Mouse (Mus musculus) myocyte (in vitro differentiated cells): Measurements from ENCODE around the gene Aldh3b1. TPM values are rescaled to one million over a fixed set of nuclear protein-coding genes. Genes with fewer than 3 reads are reported as not detected.

Source experiments
- H3K27me3 ChIP-seq: one replicate; pipeline ENCODE4 v1.6.1; 2011; ENCODE audit not compliant: control insufficient read depth, insufficient read depth, insufficient read length
- H3K36me3 ChIP-seq: one replicate; pipeline ENCODE4 v1.6.1; 2011; ENCODE audit not compliant: control insufficient read depth, insufficient read depth
- H3K4me2 ChIP-seq: one replicate; pipeline ENCODE4 v1.6.1; 2011; ENCODE audit warnings: low read depth, control low read depth
- H3K4me3 ChIP-seq: one replicate; pipeline ENCODE4 v1.5.1; 2011; ENCODE audit warnings: mild to moderate bottlenecking, control low read depth, moderate library complexity
- H3K79me2 ChIP-seq: one replicate; pipeline ENCODE4 v1.6.1; 2011; ENCODE audit not compliant: control insufficient read depth, insufficient read depth
- H3ac ChIP-seq: one replicate; pipeline ENCODE4 v1.6.1; 2011; ENCODE audit not compliant: control insufficient read depth, insufficient read length
- CEBPB ChIP-seq: IDR thresholded peaks from 2 replicates; pipeline ENCODE4 v1.6.1; 2011; ENCODE audit warnings: mild to moderate bottlenecking, moderate library complexity; ENCODE audit not compliant: poor library complexity, insufficient read depth, severe bottlenecking
- E2F4 ChIP-seq: IDR thresholded peaks from one replicate; pipeline ENCODE4 v1.6.1; 2011; ENCODE audit warnings: mild to moderate bottlenecking, control low read depth, moderate library complexity; ENCODE audit not compliant: insufficient read depth
- MAX ChIP-seq: IDR thresholded peaks from one replicate; pipeline ENCODE4 v1.6.1; 2011; ENCODE audit warnings: low read depth, mild to moderate bottlenecking, control low read depth
- MYOD1 ChIP-seq, 3 experiments: IDR thresholded peaks; one replicate each; pipeline ENCODE4 v1.6.1; 2011; ENCODE audit warnings: control low read depth in 2 of 3, low read depth in 2 of 3, mild to moderate bottlenecking in 2 of 3, moderate library complexity in 1 of 3; ENCODE audit not compliant: insufficient read length in 2 of 3, control insufficient read depth in 1 of 3
- MYOG ChIP-seq, 3 experiments: IDR thresholded peaks; one replicate each; pipeline ENCODE4 v1.6.1; 2011; ENCODE audit warnings: control low read depth in 2 of 3, low read depth in 2 of 3, mild to moderate bottlenecking in 2 of 3; ENCODE audit not compliant: insufficient read length in 2 of 3, control insufficient read depth in 1 of 3, insufficient read depth in 1 of 3
- POLR2A ChIP-seq: IDR thresholded peaks from one replicate; pipeline ENCODE4 v1.6.1; 2011; ENCODE audit warnings: low read depth, mild to moderate bottlenecking, control low read depth, moderate library complexity; ENCODE audit not compliant: insufficient read length
- POLR2AphosphoS2 ChIP-seq: IDR thresholded peaks from one replicate; pipeline ENCODE4 v1.6.1; 2011; ENCODE audit warnings: low read depth, control low read depth; ENCODE audit not compliant: insufficient read length
- REST ChIP-seq: IDR thresholded peaks from one replicate; pipeline ENCODE4 v1.6.1; 2011; ENCODE audit warnings: mild to moderate bottlenecking, control low read depth, moderate library complexity; ENCODE audit not compliant: insufficient read depth, insufficient read length
- SRF ChIP-seq: IDR thresholded peaks from one replicate; pipeline ENCODE4 v1.6.1; 2011; ENCODE audit warnings: low read depth; ENCODE audit not compliant: control insufficient read depth, insufficient read length
- TCF12 ChIP-seq: IDR thresholded peaks from one replicate; pipeline ENCODE4 v1.6.1; 2011; ENCODE audit warnings: mild to moderate bottlenecking, control low read depth; ENCODE audit not compliant: poor library complexity, insufficient read depth, severe bottlenecking
- TCF3 ChIP-seq: IDR thresholded peaks from one replicate; pipeline ENCODE4 v1.6.1; 2011; ENCODE audit warnings: low read depth, control low read depth; ENCODE audit not compliant: insufficient read length
- USF1 ChIP-seq: IDR thresholded peaks from one replicate; pipeline ENCODE4 v1.6.1; 2011; ENCODE audit warnings: low read depth, mild to moderate bottlenecking, control low read depth, moderate library complexity
- polyA plus RNA-seq: library from polyadenylated mRNA; unstranded; fragments of >200 nt; fragmentation: generic; extraction: Trizol; gene quantifications from one replicate; pipeline ENCODE4 v1.2.1, GENCODE M21; 2012; ENCODE audit warnings: missing spikeins

Aldh3b1 gene
- polyA plus RNA-seq, 1 experiment = 51.8 TPM

DNA sequence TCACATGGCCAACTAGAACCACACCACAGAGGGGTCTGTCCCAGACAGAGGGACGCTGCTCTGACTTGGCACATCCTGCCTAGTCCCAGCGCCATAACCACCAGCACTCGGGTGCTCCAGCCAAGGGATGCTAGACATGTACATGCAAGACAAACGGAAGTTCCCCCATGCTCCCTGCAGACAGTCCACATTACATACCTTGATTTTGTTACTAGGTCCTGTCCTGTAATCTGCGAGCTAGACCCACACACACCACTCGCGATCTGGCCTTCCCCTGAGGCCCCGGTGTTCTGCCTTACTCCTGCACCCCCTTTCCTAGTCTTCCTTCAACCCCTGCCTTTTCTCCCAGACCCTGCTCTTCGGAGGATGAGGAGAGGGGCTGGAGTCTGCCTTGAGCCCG lies 23.3 kb downstream of the Aldh3b1 start:
- TF ChIP-seq MAX (no peak), POLR2A (peak; percentile 20), POLR2AphosphoS2 (peak; percentile 12), E2F4 (no peak)
- Histone ChIP-seq H3K36me3 (peaks cover 9% of the 10 kb centered on the region), H3K79me2 (peaks cover 34% of the 10 kb centered on the region)

DNA sequence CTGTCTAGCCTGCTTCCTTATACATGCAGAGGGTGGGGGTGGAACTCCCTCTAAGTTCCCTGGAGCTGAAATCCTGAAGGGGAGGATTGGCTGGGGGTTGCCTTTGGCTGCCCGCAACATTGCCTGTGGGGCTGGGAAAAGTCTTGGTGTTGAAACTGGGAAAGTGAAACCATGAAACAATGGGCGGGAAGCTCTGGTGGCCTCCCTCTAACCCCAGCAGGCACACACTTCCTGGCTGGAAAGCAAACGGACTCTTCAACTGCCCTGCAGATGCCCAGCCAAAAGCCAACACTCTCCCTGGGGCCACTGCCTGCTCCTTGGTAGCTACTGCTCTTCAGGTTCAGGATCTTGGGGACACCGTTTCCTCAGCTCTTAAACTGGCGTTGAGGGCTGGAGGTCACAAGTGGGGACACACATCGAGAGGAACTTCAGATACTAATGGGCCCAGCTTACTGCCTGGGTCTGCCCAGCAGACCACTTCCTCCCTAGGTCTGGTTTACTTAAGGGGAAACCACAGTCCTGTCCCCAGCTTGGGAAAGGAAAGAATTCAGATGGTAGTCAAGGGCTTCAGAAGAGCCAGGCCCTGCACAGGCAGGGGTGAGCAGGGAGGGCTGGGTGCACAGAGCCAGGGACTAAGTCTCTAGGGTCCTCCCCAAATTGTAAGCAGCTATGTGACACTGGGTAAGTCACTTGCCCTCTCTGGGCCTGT lies 24.2 kb downstream of the Aldh3b1 start:
- H3K79me2 ChIP-seq = peaks cover 31% of the 10 kb centered on the region
- H3K27me3 ChIP-seq = no peaks in the 10 kb centered on the region
- peaks cover 13% of the 10 kb centered on the region for H3K36me3 ChIP-seq
- H3K4me3 ChIP-seq = peak overlapping the region; percentile 84
- peak overlapping the region; percentile 45 for H3ac ChIP-seq
- TF ChIP-seq POLR2AphosphoS2 (peak; percentile 32), MYOG (IDR thresholded peaks at IDR 0.05; ENCODE audit: control insufficient read depth in 1 of 3, insufficient read depth in 1 of 3, insufficient read length in 2 of 3, low read depth in 2 of 3) (no peak), POLR2A (peak; percentile 30)
- peak overlapping the region; percentile 95 for H3K4me2 ChIP-seq

More for the DNA sequence above, 23.3 kb downstream of the Aldh3b1 start:
- peak overlapping the region; percentile 95 for H3K4me2 ChIP-seq
- H3K27me3 ChIP-seq = no peaks in the 10 kb centered on the region
- peak overlapping the region; percentile 84 for H3K4me3 ChIP-seq
- H3ac ChIP-seq = peak overlapping the region; percentile 45

DNA sequence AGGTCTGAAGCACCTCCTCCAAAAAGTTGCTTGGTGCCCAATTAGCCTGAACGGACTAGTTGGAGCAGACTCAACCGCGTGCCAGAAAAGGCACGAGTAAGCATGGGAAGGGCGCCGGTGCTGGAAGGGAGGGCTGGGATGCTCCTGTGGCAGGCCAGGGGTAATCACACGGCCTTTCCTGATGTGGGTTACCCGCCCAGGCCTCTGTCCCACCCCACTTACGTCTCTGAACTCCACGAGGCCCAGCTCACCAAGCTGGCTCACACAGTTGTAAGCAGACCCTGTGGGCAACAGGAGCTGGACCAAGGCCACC lies 25.3 kb downstream of the Aldh3b1 start:
- TF ChIP-seq SRF (no peak), TCF3 (no peak), POLR2A (no peak), USF1 (no peak), CEBPB (no peak), MAX (no peak), POLR2AphosphoS2 (no peak), E2F4 (no peak), MYOD1 (IDR thresholded peaks at IDR 0.05; ENCODE audit: control insufficient read depth in 1 of 3, insufficient read length in 2 of 3, low read depth in 2 of 3) (no peak), TCF12 (no peak), MYOG (IDR thresholded peaks at IDR 0.05; ENCODE audit: control insufficient read depth in 1 of 3, insufficient read depth in 1 of 3, insufficient read length in 2 of 3, low read depth in 2 of 3) (no peak), REST (no peak)
- Histone ChIP-seq H3K27me3 (no peaks in the 10 kb centered on the region), H3K79me2 (peaks cover 31% of the 10 kb centered on the region), H3K4me2 (peak overlapping the region; percentile 95), H3ac (peak overlapping the region; percentile 45), H3K36me3 (peaks cover 22% of the 10 kb centered on the region), H3K4me3 (peak overlapping the region; percentile 84)

DNA sequence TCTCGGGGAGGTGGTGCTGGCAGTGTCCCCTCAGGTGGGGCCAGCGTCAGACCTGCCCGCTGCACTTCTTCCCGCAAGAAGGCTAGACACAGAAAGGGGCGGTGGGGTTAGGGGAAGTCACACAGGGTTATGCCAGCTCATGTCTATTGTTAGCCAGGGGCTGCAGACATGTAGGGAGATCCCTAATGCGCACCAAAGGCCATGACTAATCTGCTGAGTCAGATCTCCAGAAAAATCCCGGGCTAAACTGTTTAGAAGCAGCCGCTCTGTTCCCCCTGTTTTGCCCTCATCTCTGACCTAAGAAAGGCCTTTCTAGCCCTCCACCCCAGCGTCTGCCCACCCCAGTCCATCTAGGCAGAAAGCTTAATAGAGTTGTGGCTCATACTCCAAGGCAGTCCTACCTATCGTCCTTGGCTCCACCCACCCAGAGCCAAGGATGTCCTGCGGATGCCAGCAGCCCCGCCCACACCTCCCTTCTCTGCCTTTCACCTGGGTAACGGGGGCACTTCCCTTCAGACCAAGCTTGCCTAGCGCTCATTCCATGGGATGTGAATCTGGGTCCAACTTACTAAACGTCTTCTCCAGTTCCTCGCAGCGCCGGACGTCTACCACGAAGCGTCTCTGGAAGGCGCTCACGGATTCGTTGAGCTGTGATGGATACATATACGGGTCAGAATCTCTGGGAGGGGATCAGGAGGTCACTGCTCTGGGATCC lies 25.8 kb downstream of the Aldh3b1 start:
- TF ChIP-seq USF1 = no peak
- no peak for TF ChIP-seq SRF
- TF ChIP-seq MAX = no peak
- no peak for TF ChIP-seq POLR2A
- no peak for TF ChIP-seq MYOD1 (IDR thresholded peaks at IDR 0.05; ENCODE audit: control insufficient read depth in 1 of 3, insufficient read length in 2 of 3, low read depth in 2 of 3)
- no peak for TF ChIP-seq TCF3
- no peak for TF ChIP-seq E2F4
- TF ChIP-seq MYOG (IDR thresholded peaks at IDR 0.05; ENCODE audit: control insufficient read depth in 1 of 3, insufficient read depth in 1 of 3, insufficient read length in 2 of 3, low read depth in 2 of 3) = no peak
- TF ChIP-seq POLR2AphosphoS2 = no peak
- no peak for TF ChIP-seq TCF12
- peaks cover 31% of the 10 kb centered on the region for H3K79me2 ChIP-seq
- H3K4me3 ChIP-seq = peak overlapping the region; percentile 84
- H3K36me3 ChIP-seq = peaks cover 27% of the 10 kb centered on the region
- peak overlapping the region; percentile 17 for H3ac ChIP-seq
- H3K27me3 ChIP-seq = no peaks in the 10 kb centered on the region
- H3K4me2 ChIP-seq = peak overlapping the region; percentile 95

DNA sequence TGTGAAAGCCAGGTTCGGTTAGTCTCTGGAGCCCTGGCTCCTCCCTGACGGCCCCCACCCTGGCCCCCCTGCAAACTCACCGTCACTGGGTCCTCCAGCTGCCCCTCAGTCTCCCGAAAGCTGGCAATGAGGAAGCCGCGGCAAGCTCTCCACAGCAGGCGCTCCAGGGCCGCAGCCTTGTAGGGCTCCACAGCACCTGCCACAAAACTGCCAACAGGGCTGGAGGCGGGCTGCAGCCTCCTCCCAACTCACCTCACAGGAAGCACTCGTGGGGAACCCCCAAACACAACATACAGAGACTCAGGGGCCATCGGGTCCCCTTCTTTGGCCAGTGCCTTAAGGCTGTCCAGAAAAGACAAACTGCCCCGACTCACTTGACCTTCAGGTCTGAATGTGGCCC lies 26.6 kb downstream of the Aldh3b1 start:
- Histone ChIP-seq H3K4me2 (peak overlapping the region; percentile 95), H3K36me3 (peaks cover 29% of the 10 kb centered on the region), H3K27me3 (no peaks in the 10 kb centered on the region), H3K79me2 (peaks cover 31% of the 10 kb centered on the region), H3ac (peak overlapping the region; percentile 17), H3K4me3 (peak overlapping the region; percentile 84)
- TF ChIP-seq MYOD1 (IDR thresholded peaks at IDR 0.05; ENCODE audit: control insufficient read depth in 1 of 3, insufficient read length in 2 of 3, low read depth in 2 of 3) (no peak), CEBPB (no peak), TCF3 (no peak), USF1 (no peak), SRF (no peak)
